Mouse (Mus musculus): Measurements from ENCODE around the gene Rhobtb3. TPM values are rescaled to one million over a fixed set of nuclear protein-coding genes. Genes with fewer than 3 reads are reported as not detected.

Rhobtb3 gene
- polyA plus RNA-seq, 1 experiment from 2014 or later, result 43.0 TPM

- H3K9me3 ChIP-seq (ENCODE audit: control insufficient read depth, low read length), result no peaks in the 10 kb centered on the region
- no peak overlapping the region for H3K27ac ChIP-seq (ENCODE audit: low read depth)
- H3K27me3 ChIP-seq (replicated peaks; ENCODE audit: control insufficient read depth, insufficient read depth, low read length), result no peaks in the 10 kb centered on the region
- DNase-seq (ENCODE audit: low spot score), result no peak
- ATAC-seq (replicated peaks; ENCODE audit: low FRiP score, low TSS enrichment, low read depth), result no peak
- no peak overlapping the region for H3K9ac ChIP-seq (ENCODE audit: low read length)
- H3K4me2 ChIP-seq (ENCODE audit: low read length), result no peak overlapping the region
- 89% methylated on average over 6 of the region's 6 CpGs for WGBS
- H3K4me1 ChIP-seq (replicated peaks; ENCODE audit: control insufficient read depth, insufficient read depth, low read length), result no peaks in the 10 kb centered on the region
- H3K36me3 ChIP-seq (ENCODE audit: control insufficient read depth, insufficient read depth, low read length), result peaks cover 3% of the 10 kb centered on the region; the same call in 1 of the 2 replicates
- H3K4me3 ChIP-seq (ENCODE audit: low read depth, low read length), result no peak overlapping the region
Measured at GRCm38 (mm10) chr13:75847027-75847426, 96.7 kb downstream of the Rhobtb3 start.

- H3K4me1 ChIP-seq (replicated peaks; ENCODE audit: control insufficient read depth, insufficient read depth, low read length), result peaks cover 11% of the 10 kb centered on the region; the same call in 1 of the 2 replicates
- no peaks in the 10 kb centered on the region for H3K27me3 ChIP-seq (replicated peaks; ENCODE audit: control insufficient read depth, insufficient read depth, low read length)
- no peak overlapping the region for H3K4me2 ChIP-seq (ENCODE audit: low read length)
- no peak for DNase-seq (ENCODE audit: low spot score)
- peaks cover 3% of the 10 kb centered on the region; the same call in 1 of the 2 replicates for H3K36me3 ChIP-seq (ENCODE audit: control insufficient read depth, insufficient read depth, low read length)
- 69% methylated on average over 4 of the region's 4 CpGs for WGBS
- no peak overlapping the region for H3K27ac ChIP-seq (ENCODE audit: low read depth)
- no peak overlapping the region for H3K9ac ChIP-seq (ENCODE audit: low read length)
- no peaks in the 10 kb centered on the region for H3K9me3 ChIP-seq (ENCODE audit: control insufficient read depth, low read length)
- H3K4me3 ChIP-seq (ENCODE audit: low read depth, low read length), result no peak overlapping the region
- ATAC-seq (replicated peaks; ENCODE audit: low FRiP score, low TSS enrichment, low read depth), result no peak
Measured at GRCm38 (mm10) chr13:75845519-75846166, 98.1 kb downstream of the Rhobtb3 start.

GRCm38 (mm10) chr13:75844833-75845518, 98.7 kb downstream of the Rhobtb3 start:
- peak; percentile 18 for DNase-seq (ENCODE audit: low spot score)
- peaks cover 1% of the 10 kb centered on the region; the same call in 1 of the 2 replicates for H3K36me3 ChIP-seq (ENCODE audit: control insufficient read depth, insufficient read depth, low read length)
- H3K9me3 ChIP-seq (ENCODE audit: control insufficient read depth, low read length), result no peaks in the 10 kb centered on the region
- H3K9ac ChIP-seq (ENCODE audit: low read length), result no peak overlapping the region
- no peak overlapping the region for H3K4me3 ChIP-seq (ENCODE audit: low read depth, low read length)
- no peaks in the 10 kb centered on the region for H3K27me3 ChIP-seq (replicated peaks; ENCODE audit: control insufficient read depth, insufficient read depth, low read length)
- WGBS, result 97% methylated on average over 2 of the region's 2 CpGs
- ATAC-seq (replicated peaks; ENCODE audit: low FRiP score, low TSS enrichment, low read depth), result no peak
- H3K4me1 ChIP-seq (replicated peaks; ENCODE audit: control insufficient read depth, insufficient read depth, low read length), result peaks cover 14% of the 10 kb centered on the region; the same call in 1 of the 2 replicates
- H3K4me2 ChIP-seq (ENCODE audit: low read length), result no peak overlapping the region
- no peak overlapping the region for H3K27ac ChIP-seq (ENCODE audit: low read depth)

- H3K27me3 ChIP-seq (replicated peaks; ENCODE audit: control insufficient read depth, insufficient read depth, low read length), result no peaks in the 10 kb centered on the region
- H3K4me2 ChIP-seq (ENCODE audit: low read length), result no peak overlapping the region
- H3K36me3 ChIP-seq (ENCODE audit: control insufficient read depth, insufficient read depth, low read length), result no peaks in the 10 kb centered on the region; the same call in 1 of the 2 replicates
- H3K4me3 ChIP-seq (ENCODE audit: low read depth, low read length), result no peak overlapping the region
- peaks cover 18% of the 10 kb centered on the region for H3K4me1 ChIP-seq (replicated peaks; ENCODE audit: control insufficient read depth, insufficient read depth, low read length)
- 70% methylated on average over 8 of the region's 8 CpGs for WGBS
- no peak for ATAC-seq (replicated peaks; ENCODE audit: low FRiP score, low TSS enrichment, low read depth)
- no peaks in the 10 kb centered on the region for H3K9me3 ChIP-seq (ENCODE audit: control insufficient read depth, low read length)
- no peak overlapping the region for H3K9ac ChIP-seq (ENCODE audit: low read length)
- DNase-seq (ENCODE audit: low spot score), result no peak
- H3K27ac ChIP-seq (ENCODE audit: low read depth), result no peak overlapping the region
Measured at GRCm38 (mm10) chr13:75843993-75844683, 99.6 kb downstream of the Rhobtb3 start.

- 90% methylated on average over 5 of the region's 5 CpGs for WGBS
- Histone ChIP-seq H3K36me3 (ENCODE audit: control insufficient read depth, insufficient read depth, low read length) (no peaks in the 10 kb centered on the region; the same call in 1 of the 2 replicates), H3K9ac (ENCODE audit: low read length) (no peak overlapping the region), H3K4me3 (ENCODE audit: low read depth, low read length) (no peak overlapping the region), H3K9me3 (ENCODE audit: control insufficient read depth, low read length) (no peaks in the 10 kb centered on the region), H3K27me3 (replicated peaks; ENCODE audit: control insufficient read depth, insufficient read depth, low read length) (no peaks in the 10 kb centered on the region), H3K4me1 (replicated peaks; ENCODE audit: control insufficient read depth, insufficient read depth, low read length) (peaks cover 19% of the 10 kb centered on the region), H3K4me2 (ENCODE audit: low read length) (no peak overlapping the region), H3K27ac (ENCODE audit: low read depth) (no peak overlapping the region)
- DNase-seq (ENCODE audit: low spot score), result no peak
- ATAC-seq (replicated peaks; ENCODE audit: low FRiP score, low TSS enrichment, low read depth), result no peak
Measured at GRCm38 (mm10) chr13:75843331-75843730, 100.4 kb downstream of the Rhobtb3 start.

GRCm38 (mm10) chr13:75841950-75842349, 101.8 kb downstream of the Rhobtb3 start:
- H3K4me3 ChIP-seq (ENCODE audit: low read depth, low read length), result no peak overlapping the region
- H3K9me3 ChIP-seq (ENCODE audit: control insufficient read depth, low read length), result no peaks in the 10 kb centered on the region
- ATAC-seq (replicated peaks; ENCODE audit: low FRiP score, low TSS enrichment, low read depth) (no peak), DNase-seq (ENCODE audit: low spot score) (no peak)
- H3K27me3 ChIP-seq (replicated peaks; ENCODE audit: control insufficient read depth, insufficient read depth, low read length), result no peaks in the 10 kb centered on the region
- H3K27ac ChIP-seq (ENCODE audit: low read depth), result no peak overlapping the region
- H3K9ac ChIP-seq (ENCODE audit: low read length), result no peak overlapping the region
- 63% methylated on average over 3 of the region's 3 CpGs for WGBS
- no peaks in the 10 kb centered on the region for H3K36me3 ChIP-seq (ENCODE audit: control insufficient read depth, insufficient read depth, low read length)
- H3K4me1 ChIP-seq (replicated peaks; ENCODE audit: control insufficient read depth, insufficient read depth, low read length), result peaks cover 19% of the 10 kb centered on the region
- peak overlapping the region; percentile 57 for H3K4me2 ChIP-seq (ENCODE audit: low read length)

- Histone ChIP-seq H3K9me3 (ENCODE audit: control insufficient read depth, low read length) (no peaks in the 10 kb centered on the region), H3K27me3 (replicated peaks; ENCODE audit: control insufficient read depth, insufficient read depth, low read length) (no peaks in the 10 kb centered on the region), H3K4me3 (ENCODE audit: low read depth, low read length) (peak overlapping the region; percentile 68), H3K4me2 (ENCODE audit: low read length) (peak overlapping the region; percentile 57), H3K36me3 (ENCODE audit: control insufficient read depth, insufficient read depth, low read length) (no peaks in the 10 kb centered on the region), H3K9ac (ENCODE audit: low read length) (peak overlapping the region; percentile 52), H3K4me1 (replicated peaks; ENCODE audit: control insufficient read depth, insufficient read depth, low read length) (peaks cover 19% of the 10 kb centered on the region), H3K27ac (ENCODE audit: low read depth) (0 out of 2 replicates have a peak overlapping the region, but pooled peaks have one; percentile 80)
- 31% methylated on average over 6 of the region's 6 CpGs for WGBS
- ATAC-seq (replicated peaks; ENCODE audit: low FRiP score, low TSS enrichment, low read depth) (no peak), DNase-seq (ENCODE audit: low spot score) (no peak)
Measured at GRCm38 (mm10) chr13:75840752-75841285, 102.9 kb downstream of the Rhobtb3 start.

GRCm38 (mm10) chr13:75839719-75840481, 103.8 kb downstream of the Rhobtb3 start, which contains the start of gene Glrx:
Gene Glrx (plus strand): TSS chr13:75839868.
- H3K4me3 ChIP-seq (ENCODE audit: low read depth, low read length), result peak within 1 kb of the TSS; percentile 68

More at GRCm38 (mm10) chr13:75839719-75840481, 103.8 kb downstream of the Rhobtb3 start, which contains the start of gene Glrx:
- DNase-seq (ENCODE audit: low spot score), result peak; percentile 82
- Histone ChIP-seq H3K9ac (ENCODE audit: low read length) (peak within 1 kb of the TSS; percentile 52), H3K36me3 (ENCODE audit: control insufficient read depth, insufficient read depth, low read length) (no peaks in the 10 kb centered on the region), H3K27ac (ENCODE audit: low read depth) (peak within 1 kb of the TSS; percentile 80), H3K4me2 (ENCODE audit: low read length) (peak within 1 kb of the TSS; percentile 57), H3K9me3 (ENCODE audit: control insufficient read depth, low read length) (no peaks in the 10 kb centered on the region), H3K27me3 (replicated peaks; ENCODE audit: control insufficient read depth, insufficient read depth, low read length) (no peaks in the 10 kb centered on the region), H3K4me1 (replicated peaks; ENCODE audit: control insufficient read depth, insufficient read depth, low read length) (peaks cover 19% of the 10 kb centered on the region)
- WGBS, result under 1% methylated on average over 12 of the region's 12 CpGs
- peak; percentile 80 for ATAC-seq (replicated peaks; ENCODE audit: low FRiP score, low TSS enrichment, low read depth)

Data from intestine, embryonic 14.5 days (tissue).